Mouse (Mus musculus): ENCODE measurements at regions not wholly inside any gene's neighbourhood (a gene's known extent, or its start where the extent isn't known, plus 50 kb on each side); places are given as distances from the start of the nearest gene placed in this dataset.

GRCm38 (mm10) chr1:190639846-190640245 is 271.7 kb downstream of the Rps6kc1 start:
- no peak for DNase-seq (ENCODE audit: low spot score in 2 of 2)

- DNase-seq (ENCODE audit: low spot score in 2 of 2) = no peak
Observed at GRCm38 (mm10) chr1:190634935-190635334, 276.6 kb downstream of the Rps6kc1 start.

- DNase-seq (ENCODE audit: low spot score in 2 of 2) = no peak
Observed at GRCm38 (mm10) chr1:190631641-190632040, 279.9 kb downstream of the Rps6kc1 start.

GRCm38 (mm10) chr1:190630193-190630592 is 281.4 kb downstream of the Rps6kc1 start:
- DNase-seq (ENCODE audit: low spot score in 2 of 2) = no peak

GRCm38 (mm10) chr1:190623916-190624315 is 287.7 kb downstream of the Rps6kc1 start:
- no peak for DNase-seq (ENCODE audit: low spot score in 2 of 2)

- DNase-seq (ENCODE audit: low spot score in 2 of 2) = no peak
Observed at GRCm38 (mm10) chr1:190600425-190600824, 311.1 kb downstream of the Rps6kc1 start.

- DNase-seq (ENCODE audit: low spot score in 2 of 2) = no peak
Observed at GRCm38 (mm10) chr1:190599622-190600021, 311.9 kb downstream of the Rps6kc1 start.

GRCm38 (mm10) chr1:190596209-190596608 is 315.4 kb downstream of the Rps6kc1 start:
- DNase-seq (ENCODE audit: low spot score in 2 of 2) = no peak

- DNase-seq (ENCODE audit: low spot score in 2 of 2) = no peak
Observed at GRCm38 (mm10) chr1:190591621-190592020, 319.9 kb downstream of the Rps6kc1 start.

- no peak for DNase-seq (ENCODE audit: low spot score in 2 of 2)
Observed at GRCm38 (mm10) chr1:190589586-190589985, 322.0 kb downstream of the Rps6kc1 start.

- DNase-seq (ENCODE audit: low spot score in 2 of 2) = no peak
Observed at GRCm38 (mm10) chr1:190583272-190583671, 328.3 kb downstream of the Rps6kc1 start.

- no peak for DNase-seq (ENCODE audit: low spot score in 2 of 2)
Observed at GRCm38 (mm10) chr1:190580653-190581052, 330.9 kb downstream of the Rps6kc1 start.

- no peak for DNase-seq (ENCODE audit: low spot score in 2 of 2)
Observed at GRCm38 (mm10) chr1:190570981-190571380, 340.6 kb downstream of the Rps6kc1 start.

GRCm38 (mm10) chr1:190570563-190570962 is 341.0 kb downstream of the Rps6kc1 start:
- DNase-seq (ENCODE audit: low spot score in 2 of 2) = no peak

- DNase-seq (ENCODE audit: low spot score in 2 of 2) = no peak
Observed at GRCm38 (mm10) chr1:190566744-190567143, 344.8 kb downstream of the Rps6kc1 start.

- no peak for DNase-seq (ENCODE audit: low spot score in 2 of 2)
Observed at GRCm38 (mm10) chr1:190562865-190563457, 348.6 kb downstream of the Rps6kc1 start.

- DNase-seq (ENCODE audit: low spot score in 2 of 2) = no peak
Observed at GRCm38 (mm10) chr1:190560086-190560485, 351.5 kb downstream of the Rps6kc1 start.

- no peak for DNase-seq (ENCODE audit: low spot score in 2 of 2)
Observed at GRCm38 (mm10) chr1:190541892-190542291, 369.7 kb downstream of the Rps6kc1 start.

GRCm38 (mm10) chr1:190532879-190533676 is 362.6 kb upstream of the Prox1 start:
- no peak for DNase-seq (ENCODE audit: low spot score in 2 of 2)

- no peak for DNase-seq (ENCODE audit: low spot score in 2 of 2)
Observed at GRCm38 (mm10) chr1:190531224-190531623, 360.7 kb upstream of the Prox1 start.

GRCm38 (mm10) chr1:190530079-190530478 is 359.6 kb upstream of the Prox1 start:
- DNase-seq (ENCODE audit: low spot score in 2 of 2) = no peak

- DNase-seq (ENCODE audit: low spot score in 2 of 2) = no peak
Observed at GRCm38 (mm10) chr1:190527545-190528137, 357.1 kb upstream of the Prox1 start.

- DNase-seq (ENCODE audit: low spot score in 2 of 2) = no peak
Observed at GRCm38 (mm10) chr1:190526634-190527033, 356.1 kb upstream of the Prox1 start.

Data from heart, adult 9 months (tissue).